Mouse (Mus musculus) brain, embryonic 14.5 days (tissue): Measurements from ENCODE around the gene Rsg1. TPM values are rescaled to one million over a fixed set of nuclear protein-coding genes. Genes with fewer than 3 reads are reported as not detected.

Experiments used
- DNase-seq: peaks from one replicate; pipeline ENCODE4 v3.0.0-alpha.2; 2011; ENCODE audit warnings: low read depth
- CTCF ChIP-seq: fragments of 200-500 bp; IDR thresholded peaks from 2 replicates; pipeline ENCODE4 v1.5.1; 2012; ENCODE audit warnings: inconsistent platforms, mild to moderate bottlenecking, moderate library complexity, borderline replicate concordance; ENCODE audit not compliant: insufficient read depth, insufficient read length; ENCODE audit errors: extremely low read depth
- POLR2A ChIP-seq: fragments of 200-500 bp; IDR thresholded peaks from 2 replicates; pipeline ENCODE4 v1.6.1; 2012; ENCODE audit warnings: mild to moderate bottlenecking, inconsistent platforms, borderline replicate concordance; ENCODE audit not compliant: poor library complexity, insufficient read depth, insufficient read length, severe bottlenecking; ENCODE audit errors: extremely low read depth
- polyA plus RNA-seq: library from polyadenylated mRNA; depleted of rRNA; stranded (reverse); fragments of >200 nt; gene quantifications from 2 replicates; pipeline ENCODE4 v1.2.3, GENCODE M21; 2012; rRNA removed

The Rsg1 gene
- polyA plus RNA-seq: 5.2 and 5.5 TPM in 2 replicates

DNA sequence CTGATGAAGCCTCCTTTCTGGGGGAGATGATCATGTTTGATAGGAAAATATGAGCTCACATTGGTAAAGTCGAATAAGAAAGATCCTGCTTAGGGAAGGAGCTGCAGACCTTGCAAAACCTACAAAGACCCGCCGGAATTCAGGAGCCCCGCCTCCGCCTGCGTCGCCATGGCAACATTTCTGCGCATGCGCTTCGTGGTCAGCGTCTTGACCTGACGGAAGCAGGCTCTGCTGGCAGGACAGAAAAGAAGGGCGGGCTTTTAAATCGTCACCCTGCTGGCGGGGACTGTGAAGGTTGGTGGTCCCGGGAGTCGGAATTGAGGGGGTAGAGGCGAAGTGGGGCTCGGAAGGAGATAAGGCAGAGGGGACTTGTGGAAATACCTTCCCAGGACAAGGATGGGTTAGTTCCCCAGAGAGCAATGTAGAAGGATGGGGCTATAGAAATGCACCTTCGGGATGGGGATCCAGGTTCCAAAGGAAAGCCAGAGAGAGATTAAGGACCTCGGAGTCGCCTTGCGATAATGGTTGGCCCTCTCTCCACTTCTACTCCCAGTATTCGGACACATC is at the start of gene Rsg1:
Rsg1 (plus strand) TSS at position 187 of the 567 bp plus-strand sequence.
- TF ChIP-seq POLR2A: peak; percentile 34; the same call in 1 of the 2 replicates
- TF ChIP-seq CTCF: no peak
- peak; percentile 99 for DNase-seq

DNA sequence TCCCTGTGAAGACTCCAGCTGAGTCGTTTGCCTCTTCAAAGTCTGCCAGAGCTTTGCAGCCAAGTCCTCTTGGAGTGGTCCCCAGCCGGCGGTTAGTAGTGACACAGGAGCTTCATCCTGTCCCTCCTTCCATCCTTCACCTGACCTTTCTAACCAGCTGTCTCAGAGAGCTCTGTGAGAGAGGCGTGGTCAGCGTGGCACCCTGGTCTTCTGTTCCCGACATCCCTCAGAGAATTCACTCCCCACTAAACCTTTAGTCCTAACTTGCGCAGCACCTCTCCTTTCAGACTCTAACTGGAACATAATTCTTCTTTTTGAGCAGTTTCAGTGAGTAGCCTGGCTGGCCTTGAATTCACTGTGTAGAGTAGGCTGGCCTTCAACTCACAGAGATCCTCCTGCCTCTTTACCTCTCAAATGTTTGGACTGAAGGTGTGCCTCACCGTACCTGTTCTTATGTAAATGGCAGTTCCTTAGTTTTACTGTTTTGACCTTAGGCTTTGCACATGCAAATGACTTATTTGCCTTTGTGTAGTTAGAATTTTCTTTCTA is 47.9 kb upstream of the Rsg1 start:
- no peak for DNase-seq

DNA sequence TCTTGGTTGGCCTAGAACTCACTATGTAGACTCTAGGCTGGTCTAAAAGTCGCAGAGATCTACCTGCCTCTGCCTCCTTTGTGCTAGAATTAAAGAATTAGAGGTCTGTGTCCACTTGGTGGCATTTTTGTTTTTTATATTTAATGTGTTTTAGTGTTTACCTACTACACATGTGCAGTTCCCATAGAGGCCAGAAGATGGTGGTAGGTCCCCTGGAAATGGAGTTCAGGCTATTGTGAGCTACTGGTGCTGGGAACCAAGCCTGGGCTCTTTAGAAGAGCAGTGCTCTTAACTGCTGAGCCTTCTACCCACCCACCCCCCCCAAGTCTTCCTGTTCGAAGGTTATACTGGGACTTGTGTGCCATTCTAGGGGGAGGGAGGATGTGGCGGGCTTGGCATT is 46.6 kb upstream of the Rsg1 start:
- no peak for DNase-seq
- TF ChIP-seq POLR2A (no peak), CTCF (no peak)

More for the DNA sequence above, 47.9 kb upstream of the Rsg1 start:
- TF ChIP-seq CTCF (no peak), POLR2A (no peak)

GRCm38 (mm10) chr4:141172121-141172520 is 41.6 kb upstream of the Rsg1 start:
- TF ChIP-seq CTCF (no peak), POLR2A (no peak)
- no peak for DNase-seq

DNA sequence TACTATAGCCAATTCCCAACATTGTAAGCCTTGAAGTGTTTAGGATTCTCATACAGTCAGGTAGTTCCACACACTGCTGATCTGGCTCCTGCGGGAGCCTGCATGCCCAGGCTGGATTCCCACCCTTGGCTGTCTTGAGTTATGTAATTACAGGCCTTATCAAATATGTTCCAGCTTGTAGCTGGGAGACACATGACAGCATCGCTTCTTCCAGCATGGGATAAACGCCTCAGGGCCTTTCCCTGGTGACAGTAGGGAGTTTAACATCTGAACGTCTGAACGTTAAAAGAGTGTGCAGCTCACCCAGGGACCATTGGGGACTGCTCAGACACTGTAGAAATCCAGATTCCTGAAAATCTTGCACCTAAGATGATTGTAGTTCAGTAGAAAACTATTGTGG is 38.0 kb upstream of the Rsg1 start:
- DNase-seq: peak; percentile 23
- TF ChIP-seq CTCF (no peak), POLR2A (no peak)

DNA sequence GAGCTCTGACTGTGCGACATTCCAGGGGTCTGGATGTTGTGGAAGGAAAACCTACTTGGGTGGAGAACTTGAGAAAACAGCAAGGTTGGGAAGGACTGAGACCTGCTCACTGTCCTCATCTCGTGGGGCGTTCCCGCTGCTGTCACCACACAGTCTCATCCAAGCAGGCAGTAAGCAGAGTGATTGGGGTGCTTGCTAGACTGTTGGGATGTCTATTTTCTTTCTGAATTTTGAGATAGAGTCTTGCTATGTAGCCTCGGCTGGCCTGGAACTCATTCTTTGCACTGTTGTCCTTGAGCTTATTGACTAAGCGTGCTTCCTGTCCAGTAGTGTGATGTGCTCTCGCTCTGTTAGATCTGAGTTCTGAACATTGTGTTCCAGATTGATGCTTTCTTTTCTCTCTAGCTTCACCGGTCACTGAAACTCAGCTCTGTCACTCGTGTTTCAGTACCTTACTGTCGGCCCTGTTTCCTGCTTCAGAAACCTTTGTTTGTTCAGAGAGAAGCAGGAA is 37.4 kb upstream of the Rsg1 start:
- no peak for TF ChIP-seq CTCF
- no peak for TF ChIP-seq POLR2A
- no peak for DNase-seq

DNA sequence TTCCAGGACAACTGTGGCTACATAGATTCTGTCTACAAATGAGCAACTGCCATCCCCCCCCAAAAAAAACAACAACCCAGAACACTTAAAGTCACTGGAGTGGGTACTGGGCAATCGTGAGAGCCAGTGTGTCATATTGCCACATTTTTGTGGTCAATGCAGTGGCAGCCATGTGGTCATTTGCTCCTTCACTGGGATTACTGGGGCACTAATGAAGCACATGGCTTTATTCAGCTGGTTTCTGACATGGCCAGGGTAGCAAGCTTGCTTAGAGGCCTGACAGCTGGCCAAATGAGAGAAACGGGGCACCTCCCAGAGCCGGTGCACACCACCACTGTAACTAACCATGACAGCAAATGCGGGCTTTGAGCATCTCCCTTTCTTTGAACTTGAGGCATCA is 35.3 kb upstream of the Rsg1 start:
- TF ChIP-seq POLR2A: no peak
- TF ChIP-seq CTCF: no peak
- DNase-seq: no peak

DNA sequence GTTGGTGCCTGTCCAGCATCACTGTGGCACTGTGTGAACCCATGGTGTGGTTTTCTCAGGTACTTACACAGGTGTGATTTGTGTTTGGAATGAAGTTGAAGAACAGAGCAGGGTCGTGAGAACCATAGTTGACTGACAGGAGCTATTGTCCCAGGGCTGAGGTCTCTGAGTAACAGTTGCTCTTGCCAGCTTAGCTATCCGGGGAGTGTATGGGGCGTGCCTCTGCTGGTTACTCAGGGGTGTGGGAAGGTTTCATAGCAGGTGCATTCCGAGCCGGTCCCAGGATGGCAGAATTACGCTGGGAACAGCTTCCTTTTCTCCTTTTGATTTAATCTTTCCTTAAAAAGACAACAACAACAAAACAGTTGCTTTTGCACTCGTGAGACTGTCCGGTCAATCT is 32.9 kb upstream of the Rsg1 start:
- TF ChIP-seq CTCF (no peak), POLR2A (no peak)
- no peak for DNase-seq

DNA sequence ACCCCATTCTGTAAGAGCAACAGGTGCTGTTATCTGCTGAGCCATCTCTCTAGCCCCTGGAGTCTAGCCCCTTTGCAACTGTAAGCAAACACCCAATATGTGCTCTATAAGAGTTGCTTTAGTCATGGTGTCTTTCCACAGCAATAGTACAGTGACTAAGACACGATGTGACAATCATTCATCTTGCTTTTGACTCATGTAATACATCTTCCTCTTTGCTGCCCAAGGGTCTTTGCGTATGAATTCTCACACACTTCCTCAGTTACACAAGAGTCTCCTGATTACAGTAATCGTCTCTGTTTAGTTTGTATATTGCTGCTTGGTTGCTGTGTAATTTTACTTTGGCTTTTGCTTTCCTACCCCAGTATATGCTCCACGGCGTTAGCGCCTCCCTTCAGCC is 31.8 kb upstream of the Rsg1 start:
- no peak for DNase-seq
- TF ChIP-seq POLR2A (no peak), CTCF (no peak)

GRCm38 (mm10) chr4:141183932-141184331 is 29.8 kb upstream of the Rsg1 start:
- TF ChIP-seq CTCF (no peak), POLR2A (no peak)
- no peak for DNase-seq

GRCm38 (mm10) chr4:141184426-141184825 is 29.3 kb upstream of the Rsg1 start:
- no peak for TF ChIP-seq POLR2A
- TF ChIP-seq CTCF: no peak
- DNase-seq: no peak

DNA sequence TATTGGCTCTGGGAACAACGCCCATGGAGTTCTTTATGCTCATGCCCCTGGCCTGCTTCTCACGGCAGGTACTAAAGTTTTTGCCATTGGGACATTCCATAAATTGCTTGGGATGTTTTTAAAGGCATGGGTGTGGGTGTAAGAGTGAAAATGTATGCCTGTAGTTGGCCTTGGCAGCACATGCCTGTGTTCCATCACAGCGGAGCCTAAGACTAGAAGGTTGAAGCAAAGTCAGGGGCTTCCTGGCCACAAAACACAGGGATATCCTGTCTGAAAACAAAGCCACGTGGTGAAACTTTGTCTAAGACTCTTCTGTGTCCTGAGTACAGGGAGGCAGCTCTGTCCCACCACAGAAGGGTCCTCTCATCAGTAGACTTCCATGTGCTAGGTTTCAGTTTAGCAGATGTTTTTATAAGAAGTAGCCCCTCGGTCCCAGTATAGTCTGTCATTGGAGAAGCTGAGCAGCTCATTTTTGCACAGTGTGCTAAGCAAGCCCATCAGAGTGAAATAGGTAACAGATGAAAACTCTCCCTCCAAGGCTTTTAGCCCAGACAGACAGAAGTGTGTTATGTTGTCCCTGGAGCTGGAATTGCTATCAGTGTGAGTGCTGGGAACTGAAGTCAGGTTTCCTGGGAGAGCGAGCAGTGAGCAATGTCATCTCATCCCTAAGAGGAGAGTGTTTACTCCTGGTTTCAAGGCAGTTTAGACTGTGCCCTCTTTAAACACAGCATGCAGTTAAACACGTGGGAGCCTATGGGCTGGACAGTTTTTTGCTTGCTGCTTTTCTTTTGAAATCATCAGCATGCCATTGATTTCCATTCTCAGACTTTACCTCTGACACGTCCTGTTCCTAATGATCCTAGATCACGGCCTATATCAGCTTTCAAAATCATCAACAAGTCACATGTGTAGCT is 26.6 kb upstream of the Rsg1 start:
- no peak for DNase-seq
- TF ChIP-seq CTCF (no peak), POLR2A (no peak)

DNA sequence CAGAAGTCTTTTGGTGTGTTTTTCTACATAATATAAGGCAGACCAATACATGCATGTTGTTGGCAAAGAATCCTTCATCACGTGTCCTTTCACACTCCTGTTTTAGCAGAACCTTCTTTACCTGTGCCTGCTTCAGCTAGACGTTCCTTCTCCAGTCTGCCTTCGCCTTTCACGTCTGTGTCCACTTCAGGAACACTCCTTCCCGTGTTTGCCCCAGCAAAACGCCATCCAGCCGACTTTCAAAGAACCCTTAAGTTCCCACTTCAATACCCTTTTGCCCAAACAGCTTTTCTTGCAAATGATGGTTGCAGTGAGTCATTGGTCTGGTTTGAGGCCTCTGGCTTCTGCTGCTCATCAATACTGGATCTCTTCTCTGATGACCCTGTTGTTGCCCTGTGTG is 22.5 kb upstream of the Rsg1 start:
- TF ChIP-seq POLR2A (no peak), CTCF (no peak)
- DNase-seq: no peak
